Mouse (Mus musculus): ENCODE results near the gene Rbm4. TPM values are rescaled to one million over a fixed set of nuclear protein-coding genes. Genes with fewer than 3 reads are reported as not detected.

Gene Rbm4
- total and polyA plus RNA-seq, 3 experiments, result 31.4 to 51.6 TPM; not detected in 1

DNA sequence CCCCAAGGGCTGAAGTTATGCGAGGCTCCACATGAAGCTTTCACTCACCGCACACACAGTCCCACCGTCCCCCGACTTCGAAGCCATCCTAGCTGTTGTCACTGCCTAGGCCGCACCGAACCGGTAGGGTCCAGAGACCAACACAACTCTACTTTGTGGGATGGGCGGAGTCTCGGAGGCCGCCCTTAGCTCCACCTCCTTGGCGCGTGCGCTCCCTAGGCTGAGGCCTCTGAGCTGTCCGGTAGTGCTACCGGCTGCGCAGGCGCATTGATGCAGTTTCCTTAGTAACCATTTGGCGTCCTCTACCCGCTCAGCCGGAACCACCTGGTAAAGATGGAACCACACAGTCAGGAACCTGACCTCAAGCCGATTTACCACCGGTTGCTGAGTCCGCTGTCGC lies 45.4 kb upstream of the Rbm4 start, which contains the start of the genes Ccs and Ccdc87:
Gene Ccs, minus strand, starts transcription at position 184 of the 400 bp plus-strand sequence.
Gene Ccdc87, plus strand, starts transcription at position 218 of the 400 bp plus-strand sequence.
- H3K79me2 ChIP-seq (ENCODE audit: control insufficient read depth, insufficient read depth, low read length, poor library complexity), result peaks cover 8% of the 10 kb centered on the region
- no peaks in the 10 kb centered on the region for H3K9me3 ChIP-seq (replicated peaks; ENCODE audit: insufficient read depth, low read length)
- peaks cover 0 to 6% of the 10 kb centered on the region in 2 experiments; a peak in 2 of 4 replicates for H3K36me3 ChIP-seq (ENCODE audit: control insufficient read depth in 1 of 2, insufficient read depth in 2 of 2, low read length in 2 of 2)
- peak within 1 kb of the TSS; percentile 77 to 91 for H3K4me3 ChIP-seq (ENCODE audit: control insufficient read depth in 1 of 2, insufficient read depth in 1 of 2, low read depth in 2 of 2, low read length in 2 of 2)
- peak; percentile 98 for DNase-seq (ENCODE audit: low read depth, low spot score)
- peaks cover 17 to 19% of the 10 kb centered on the region in 2 experiments for H3K4me1 ChIP-seq (ENCODE audit: control insufficient read depth in 1 of 2, insufficient read depth in 2 of 2, low read length in 2 of 2)
- H3K27me3 ChIP-seq (ENCODE audit: control insufficient read depth in 1 of 2, insufficient read depth in 2 of 2, low read length in 2 of 2), result no peaks in the 10 kb centered on the region
- no peak within 1 kb of the TSS for H3K27ac ChIP-seq (ENCODE audit: control insufficient read depth, low read depth, low read length)
- H3K9ac ChIP-seq (ENCODE audit: control insufficient read depth, low read depth, low read length, poor library complexity, severe bottlenecking), result peak within 1 kb of the TSS; percentile 74
- TF ChIP-seq TCF12 (IDR thresholded peaks at IDR 0.05; ENCODE audit: low read depth, low read length) (no peak), SMC3 (IDR thresholded peaks at IDR 0.05; ENCODE audit: low read depth, low read length) (no peak), ETS1 (IDR thresholded peaks at IDR 0.05; ENCODE audit: low read depth, low read length) (peak; percentile 54; the same call in 1 of the 2 replicates), HCFC1 (IDR thresholded peaks at IDR 0.05; ENCODE audit: low read depth, low read length) (peak; percentile 81), E2F4 (IDR thresholded peaks at IDR 0.05; ENCODE audit: borderline replicate concordance, low read depth, low read length) (peak; percentile 23; the same call in 1 of the 2 replicates), MYC (IDR thresholded peaks at IDR 0.05; ENCODE audit: low read depth, low read length) (0 out of 2 replicates have a peak, but pooled peaks have one; percentile 29), MAX (IDR thresholded peaks at IDR 0.05; ENCODE audit: low read length) (peak; percentile 72), POLR2AphosphoS2 (IDR thresholded peaks at IDR 0.05; ENCODE audit: low read length) (peak; percentile 41; the same call in 1 of the 2 replicates), TAL1 (IDR thresholded peaks at IDR 0.05; ENCODE audit: low read length) (no peak), RCOR1 (IDR thresholded peaks at IDR 0.05; ENCODE audit: low read depth, low read length) (no peak), POLR2A (IDR thresholded peaks at IDR 0.05; ENCODE audit: control insufficient read depth in 1 of 2, insufficient read depth in 1 of 2, low read depth in 1 of 2, low read length in 2 of 2, poor library complexity in 1 of 2) (peak; percentile 60 to 73), MXI1 (IDR thresholded peaks at IDR 0.05; ENCODE audit: low read depth, low read length) (peak; percentile 99), CHD2 (IDR thresholded peaks at IDR 0.05; ENCODE audit: low read length) (no peak), USF1 (IDR thresholded peaks at IDR 0.05; ENCODE audit: low read depth, low read length) (0 out of 2 replicates have a peak, but pooled peaks have one; percentile 33), MEF2A (IDR thresholded peaks at IDR 0.05; ENCODE audit: extremely low read depth, insufficient replicate concordance, low read depth, low read length, poor library complexity, severe bottlenecking) (no peak), GATA1 (IDR thresholded peaks at IDR 0.05; ENCODE audit: low read depth, low read length) (no peak), USF2 (IDR thresholded peaks at IDR 0.05; ENCODE audit: borderline replicate concordance in 1 of 2, insufficient read depth in 1 of 2, low read depth in 1 of 2, low read length in 2 of 2) (no peak), ZKSCAN1 (IDR thresholded peaks at IDR 0.05; ENCODE audit: low read depth, low read length) (no peak), NELFE (IDR thresholded peaks at IDR 0.05; ENCODE audit: low read depth, low read length) (peak; percentile 74), NRF1 (IDR thresholded peaks at IDR 0.05; ENCODE audit: insufficient read depth, low read depth, low read length, poor library complexity, severe bottlenecking) (peak; percentile 97), JUND (IDR thresholded peaks at IDR 0.05; ENCODE audit: low read depth, low read length) (no peak), MAFK (IDR thresholded peaks at IDR 0.05; ENCODE audit: borderline replicate concordance, low read depth, low read length) (no peak), GABPA (IDR thresholded peaks at IDR 0.05; ENCODE audit: low read depth, low read length) (no peak), SIN3A (IDR thresholded peaks at IDR 0.05; ENCODE audit: low read length) (peak; percentile 100), RAD21 (IDR thresholded peaks at IDR 0.05; ENCODE audit: low read depth, low read length) (no peak), ELF1 (IDR thresholded peaks at IDR 0.05; ENCODE audit: low read depth, low read length) (peak; percentile 86), EP300 (IDR thresholded peaks at IDR 0.05; ENCODE audit: low read depth in 1 of 2, low read length in 2 of 2) (no peak), ZNF384 (IDR thresholded peaks at IDR 0.05; ENCODE audit: low read depth, low read length) (no peak), KAT2A (conservative IDR thresholded peaks at IDR 0.05; ENCODE audit: low read depth, low read length) (no peak; the same call in 1 of the 2 replicates), CTCF (IDR thresholded peaks at IDR 0.05 in 2 of 3, conservative IDR thresholded peaks at IDR 0.05 in 1 of 3; ENCODE audit: control insufficient read depth in 1 of 3, insufficient read depth in 1 of 3, low read depth in 2 of 3, low read length in 3 of 3, poor library complexity in 1 of 3, severe bottlenecking in 1 of 3) (no peak), ZMIZ1 (IDR thresholded peaks at IDR 0.05; ENCODE audit: low read depth, low read length) (no peak), POLR2AphosphoS5 (IDR thresholded peaks at IDR 0.05; ENCODE audit: borderline replicate concordance, low read depth, low read length) (no peak), BHLHE40 (IDR thresholded peaks at IDR 0.05; ENCODE audit: borderline replicate concordance, low read depth, low read length) (no peak), MAZ (IDR thresholded peaks at IDR 0.05; ENCODE audit: low read depth, low read length) (no peak), CHD1 (IDR thresholded peaks at IDR 0.05; ENCODE audit: low read depth, low read length) (no peak), UBTF (IDR thresholded peaks at IDR 0.05; ENCODE audit: borderline replicate concordance, insufficient read depth, low read depth, low read length) (no peak), MYB (IDR thresholded peaks at IDR 0.05; ENCODE audit: low read depth, low read length) (no peak), TBP (IDR thresholded peaks at IDR 0.05; ENCODE audit: low read depth, low read length) (peak; percentile 34)
